Mouse (Mus musculus) spleen, postnatal 36 days (tissue): Measurements from ENCODE around the gene Bend3.

Experiments
- DNase-seq, 2 experiments: peaks; one replicate each; pipeline ENCODE4 v3.0.0; 2022; ENCODE audit warnings: low spot score in 2 of 2, mixed read lengths in 1 of 2

Bend3 gene

GRCm38 (mm10) chr10:43478751-43479435, at the start of gene Bend3:
Gene Bend3 (plus strand): TSS chr10:43478831.
- DNase-seq: peak; percentile 45 to 57

DNA sequence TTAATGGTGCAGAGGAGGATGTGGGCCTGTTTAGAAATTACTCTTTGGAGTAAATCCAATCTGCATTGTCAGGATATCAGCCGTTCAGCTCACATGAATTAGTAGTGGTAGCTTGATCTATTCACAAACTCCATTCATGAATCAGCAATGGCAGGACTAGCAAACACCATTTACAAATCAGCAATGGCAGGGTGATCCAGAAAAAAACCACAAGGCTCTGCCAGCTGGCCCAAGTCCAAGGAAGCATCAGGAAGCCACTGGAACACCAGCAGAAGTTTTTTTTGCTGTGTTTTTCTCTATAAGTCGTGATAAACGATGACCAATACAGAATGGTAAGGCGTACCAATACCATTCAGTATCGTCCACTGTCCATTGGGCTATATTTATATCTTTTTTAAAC, 48.0 kb upstream of the Bend3 start:
- DNase-seq: no peak

DNA sequence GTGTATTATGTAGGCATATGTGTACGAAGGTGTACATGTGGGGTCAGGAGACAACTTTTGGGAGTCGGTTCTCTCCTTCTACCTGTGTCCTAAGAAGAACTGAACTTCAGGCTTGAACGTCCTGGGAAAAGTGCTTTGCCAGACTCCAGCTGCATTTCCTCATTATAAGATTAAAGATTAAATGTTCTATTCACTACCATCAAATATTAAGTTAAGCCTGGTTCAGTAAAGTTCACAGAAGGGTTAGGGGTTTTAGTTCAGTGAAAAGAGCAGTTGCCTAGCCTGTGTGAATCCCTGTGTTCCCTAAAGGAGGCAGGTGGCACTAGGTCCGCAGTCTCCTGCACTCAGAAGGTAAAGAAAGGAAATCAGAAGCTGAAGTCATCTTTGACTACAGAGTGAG, 44.3 kb upstream of the Bend3 start:
- no peak for DNase-seq

DNA sequence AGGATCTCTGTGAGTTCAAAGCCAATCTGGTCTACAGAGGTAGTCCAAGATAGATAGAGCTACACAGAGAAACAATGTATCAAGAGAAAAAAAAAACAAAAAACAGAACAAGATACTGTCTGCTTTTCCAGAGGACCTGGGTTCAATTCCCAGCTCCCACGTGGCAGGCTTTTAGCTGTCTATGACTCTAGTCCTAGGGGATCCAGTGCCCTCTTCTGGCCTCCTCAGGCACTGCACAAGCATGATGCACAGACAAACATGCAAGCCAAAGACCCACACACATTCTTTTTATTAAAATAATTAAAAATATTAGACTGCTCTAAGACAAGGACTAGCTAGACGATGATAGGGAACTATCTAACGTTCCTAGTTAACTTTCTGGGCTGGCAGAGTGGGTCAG, 42.9 kb upstream of the Bend3 start:
- DNase-seq: no peak

DNA sequence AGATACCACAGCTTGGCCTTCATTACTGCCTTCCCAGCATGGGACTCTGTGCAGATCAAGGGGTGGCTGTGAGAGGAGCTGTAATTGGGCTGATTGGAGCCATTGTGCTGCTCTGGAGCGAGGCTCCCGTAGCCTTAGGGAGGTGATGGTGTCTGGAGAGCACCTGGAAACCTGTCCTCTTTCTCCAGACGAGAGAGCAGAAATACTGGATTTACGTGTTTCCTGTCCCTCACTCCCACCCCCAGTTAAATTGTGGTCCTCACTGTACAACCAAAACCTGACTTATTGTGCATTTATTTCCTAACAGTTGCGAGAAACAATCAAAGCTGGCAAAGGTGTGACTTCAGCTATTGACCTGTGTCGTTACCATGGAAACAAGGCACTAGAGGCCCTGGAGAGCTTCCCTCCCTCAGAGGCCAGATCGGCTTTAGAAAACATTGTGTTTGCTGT, 39.1 kb upstream of the Bend3 start:
- no peak for DNase-seq

DNA sequence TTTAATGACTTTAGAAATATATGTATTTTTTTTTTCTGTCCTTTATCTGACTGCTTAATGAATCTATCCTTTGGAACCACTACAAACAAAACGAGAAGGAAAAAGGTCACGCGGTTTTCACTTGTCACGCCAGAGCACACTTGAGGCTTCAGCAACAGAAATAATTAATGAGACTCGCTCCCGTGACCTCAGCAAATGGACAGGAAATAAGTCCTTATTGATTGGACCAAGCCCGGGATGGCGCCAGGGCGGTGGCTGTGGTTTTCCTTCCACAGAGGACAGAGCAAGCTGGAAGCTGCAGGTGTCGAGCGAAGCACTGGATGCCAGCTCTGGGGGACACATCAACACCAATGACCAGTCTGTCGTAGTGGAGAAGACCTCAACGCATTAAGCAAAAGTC, 38.6 kb upstream of the Bend3 start:
- no peak for DNase-seq

GRCm38 (mm10) chr10:43440981-43441740, 37.5 kb upstream of the Bend3 start:
- DNase-seq: no peak

DNA sequence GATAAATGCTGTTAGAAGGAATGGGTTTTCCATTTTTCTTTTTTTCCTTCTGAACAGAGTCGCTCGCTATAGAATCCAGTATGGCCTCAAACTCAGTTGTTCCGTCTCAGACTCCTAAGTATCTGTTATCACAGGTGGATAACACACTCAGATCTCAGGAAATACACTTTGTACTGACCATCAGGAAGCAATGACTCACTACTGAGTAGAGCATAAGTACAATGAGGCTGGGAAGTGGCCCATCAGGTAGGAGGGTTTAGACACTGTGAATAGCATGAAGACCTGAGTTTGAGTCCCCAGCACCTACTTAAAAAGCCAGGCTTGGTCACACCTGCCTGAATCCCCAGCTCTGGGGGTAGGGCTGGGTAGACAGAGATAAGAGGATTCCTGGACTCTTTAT, 30.0 kb upstream of the Bend3 start:
- DNase-seq: no peak

GRCm38 (mm10) chr10:43451848-43452662, 26.6 kb upstream of the Bend3 start:
- DNase-seq: peak; percentile 48

GRCm38 (mm10) chr10:43452663-43452996, 26.0 kb upstream of the Bend3 start:
- no peak for DNase-seq

DNA sequence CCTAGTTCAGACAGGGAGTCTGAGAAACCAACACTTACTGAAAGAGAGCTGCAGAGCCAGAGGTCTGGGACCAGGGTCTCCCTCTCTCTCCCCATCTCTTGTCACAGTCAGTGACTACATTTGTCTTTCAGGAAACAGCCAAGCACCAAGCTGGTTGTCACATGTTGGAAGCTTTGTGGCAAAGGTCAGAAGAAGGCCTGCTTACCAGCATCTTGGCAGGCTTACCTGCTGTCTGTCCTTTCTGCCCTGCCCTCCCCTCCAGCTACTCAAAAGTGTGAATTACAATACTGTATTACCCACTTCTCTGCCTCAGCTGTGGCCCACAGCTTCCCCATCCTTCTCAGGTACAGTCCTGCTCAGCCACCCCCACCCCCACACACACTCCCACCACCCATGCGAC, 24.4 kb upstream of the Bend3 start:
- no peak for DNase-seq

GRCm38 (mm10) chr10:43454671-43455070, 24.0 kb upstream of the Bend3 start:
- DNase-seq: no peak

- DNase-seq: no peak
These were observed 15.8 kb upstream of the Bend3 start for GRCm38 (mm10) chr10:43462821-43463220.

GRCm38 (mm10) chr10:43463227-43463626, 15.4 kb upstream of the Bend3 start:
- DNase-seq: no peak

DNA sequence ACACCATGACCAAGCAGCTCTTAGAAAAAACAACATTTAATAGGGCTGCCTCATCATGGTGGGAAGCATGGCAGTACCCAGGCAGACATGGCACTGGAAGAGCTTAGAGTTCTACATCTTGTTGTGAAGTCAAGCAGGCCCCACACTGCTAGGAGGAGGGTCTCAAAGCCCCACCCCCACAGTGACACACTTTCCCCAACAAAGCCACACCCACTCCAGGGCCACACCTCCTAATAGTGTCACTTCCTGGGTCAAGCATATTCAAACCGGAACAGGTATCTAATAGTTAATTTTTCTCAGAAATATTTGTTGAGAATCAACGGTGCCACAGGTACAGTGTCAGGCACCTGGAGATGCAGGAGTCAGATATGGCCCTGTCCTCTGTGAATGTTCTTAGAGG, 12.4 kb upstream of the Bend3 start:
- no peak for DNase-seq

- DNase-seq: peak; percentile 12
These were observed 11.0 kb upstream of the Bend3 start for GRCm38 (mm10) chr10:43467659-43468058.

GRCm38 (mm10) chr10:43468293-43468692, 10.3 kb upstream of the Bend3 start:
- DNase-seq: no peak

DNA sequence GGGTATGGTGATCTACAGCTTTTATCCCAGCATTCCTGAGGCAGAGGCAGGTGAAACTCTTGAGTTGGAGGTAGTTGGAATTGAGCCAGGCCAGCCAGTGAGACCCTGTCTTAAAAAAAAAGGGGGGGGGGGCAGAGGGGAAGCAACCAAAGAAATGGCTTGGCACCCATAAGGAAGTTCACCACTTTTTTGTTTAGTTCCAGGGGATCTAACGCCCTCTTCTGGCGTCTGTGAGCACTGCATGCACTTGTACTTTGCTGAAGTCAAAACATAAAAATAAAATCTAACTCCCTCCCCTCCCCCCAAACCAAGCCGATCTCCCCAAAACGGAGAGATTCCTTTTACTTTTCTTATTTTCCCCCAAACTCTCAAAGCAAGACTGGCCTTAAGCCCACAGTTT, 3.3 kb upstream of the Bend3 start:
- no peak for DNase-seq

DNA sequence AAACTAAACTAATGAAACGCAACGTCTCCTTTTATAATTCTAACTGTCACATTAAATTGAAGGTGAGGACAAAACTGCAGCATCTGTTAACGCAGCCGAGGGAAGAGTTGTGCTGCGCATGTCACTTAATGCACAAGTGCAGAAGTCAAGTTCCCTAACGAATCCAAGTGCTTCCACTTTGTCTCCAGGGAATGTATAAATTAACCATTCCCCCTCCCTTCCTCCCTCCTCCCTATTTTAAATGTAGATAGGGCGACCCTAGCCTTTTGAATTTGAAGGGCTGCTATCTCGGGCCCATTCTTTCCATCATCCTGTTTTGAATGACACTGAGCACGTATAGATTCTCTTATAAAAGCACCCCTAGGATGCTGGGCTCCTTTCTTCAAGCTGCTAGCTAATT, 1.2 kb upstream of the Bend3 start:
- no peak for DNase-seq

- peak; percentile 27 to 41 for DNase-seq
These were observed 558 bp upstream of the Bend3 start for GRCm38 (mm10) chr10:43477865-43478681.

GRCm38 (mm10) chr10:43479436-43480157, 966 bp downstream of the Bend3 start:
- peak; percentile 87 to 88 for DNase-seq
